Mouse (Mus musculus): Measurements from ENCODE around the gene Mrps26. TPM values are rescaled to one million over a fixed set of nuclear protein-coding genes. Genes with fewer than 3 reads are reported as not detected.
A peak's percentile ranks its signal among the peaks of the same experiment; 100 is the strongest.
"Not testable (repeated sequence)": the region's sequence is repeated elsewhere in the genome, so short reads cannot be mapped to it uniquely, and the experiment has no call there.

The Mrps26 gene
- polyA plus RNA-seq, 1 experiment from 2014 or later = 107 TPM

GRCm38 (mm10) chr2:130564983-130565382 is 1.4 kb downstream of the Mrps26 start:
- Histone ChIP-seq H3K4me3 (replicated peaks; ENCODE audit: low read length) (0 out of 2 replicates have a peak overlapping the region, but pooled peaks have one; percentile 95), H3K36me3 (replicated peaks; ENCODE audit: control insufficient read depth, insufficient read depth) (peaks cover 24% of the 10 kb centered on the region), H3K4me1 (replicated peaks; ENCODE audit: control insufficient read depth, insufficient read depth, low read length) (peaks cover 20% of the 10 kb centered on the region), H3K9ac (no peak overlapping the region), H3K9me3 (ENCODE audit: control insufficient read depth, low read length) (no peaks in the 10 kb centered on the region), H3K27ac (no peak overlapping the region), H3K4me2 (replicated peaks) (peak overlapping the region; percentile 88), H3K27me3 (ENCODE audit: control insufficient read depth, insufficient read depth, low read length) (no peaks in the 10 kb centered on the region)
- WGBS = 81% methylated on average over 8 of the region's 8 CpGs
- DNase-seq (ENCODE audit: low spot score) = no peak
- no peak for ATAC-seq (ENCODE audit: low FRiP score)

GRCm38 (mm10) chr2:130568921-130569320 is 5.4 kb downstream of the Mrps26 start:
- no peaks in the 10 kb centered on the region for H3K9me3 ChIP-seq (ENCODE audit: control insufficient read depth, low read length)
- DNase-seq (ENCODE audit: low spot score) (no peak), ATAC-seq (ENCODE audit: low FRiP score) (no peak)
- peaks cover 13% of the 10 kb centered on the region for H3K4me1 ChIP-seq (replicated peaks; ENCODE audit: control insufficient read depth, insufficient read depth, low read length)
- no peak overlapping the region for H3K9ac ChIP-seq
- no peak overlapping the region for H3K27ac ChIP-seq
- H3K4me3 ChIP-seq (replicated peaks; ENCODE audit: low read length) = no peak overlapping the region
- 82% methylated on average over 4 of the region's 4 CpGs for WGBS
- no peaks in the 10 kb centered on the region for H3K27me3 ChIP-seq (ENCODE audit: control insufficient read depth, insufficient read depth, low read length)
- no peak overlapping the region for H3K4me2 ChIP-seq (replicated peaks)
- H3K36me3 ChIP-seq (replicated peaks; ENCODE audit: control insufficient read depth, insufficient read depth) = peaks cover 24% of the 10 kb centered on the region

- no peak for DNase-seq (ENCODE audit: low spot score)
- H3K27ac ChIP-seq = no peak overlapping the region
- H3K36me3 ChIP-seq (replicated peaks; ENCODE audit: control insufficient read depth, insufficient read depth) = peaks cover 21% of the 10 kb centered on the region
- peaks cover 5% of the 10 kb centered on the region for H3K27me3 ChIP-seq (ENCODE audit: control insufficient read depth, insufficient read depth, low read length)
- peaks cover 4% of the 10 kb centered on the region for H3K4me1 ChIP-seq (replicated peaks; ENCODE audit: control insufficient read depth, insufficient read depth, low read length)
- H3K4me2 ChIP-seq (replicated peaks) = no peak overlapping the region
- H3K9me3 ChIP-seq (ENCODE audit: control insufficient read depth, low read length) = no peaks in the 10 kb centered on the region
- no peak overlapping the region for H3K9ac ChIP-seq
- no peak overlapping the region for H3K4me3 ChIP-seq (replicated peaks; ENCODE audit: low read length)
- no peak for ATAC-seq (ENCODE audit: low FRiP score)
Measured at GRCm38 (mm10) chr2:130569926-130570325, 6.4 kb downstream of the Mrps26 start.

GRCm38 (mm10) chr2:130574960-130575359 is 11.4 kb downstream of the Mrps26 start:
- WGBS = 81% methylated on average over 5 of the region's 5 CpGs
- H3K4me1 ChIP-seq (replicated peaks; ENCODE audit: control insufficient read depth, insufficient read depth, low read length) = 0 out of 2 replicates have a peak, but pooled peaks cover 4% of the 10 kb centered on the region
- H3K27me3 ChIP-seq (ENCODE audit: control insufficient read depth, insufficient read depth, low read length) = peaks cover 55% of the 10 kb centered on the region
- H3K9me3 ChIP-seq (ENCODE audit: control insufficient read depth, low read length) = no peaks in the 10 kb centered on the region
- DNase-seq (ENCODE audit: low spot score) (no peak), ATAC-seq (ENCODE audit: low FRiP score) (no peak)
- no peak overlapping the region for H3K4me2 ChIP-seq (replicated peaks)
- no peak overlapping the region for H3K9ac ChIP-seq
- H3K27ac ChIP-seq = no peak overlapping the region
- H3K4me3 ChIP-seq (replicated peaks; ENCODE audit: low read length) = no peak overlapping the region
- H3K36me3 ChIP-seq (replicated peaks; ENCODE audit: control insufficient read depth, insufficient read depth) = no peaks in the 10 kb centered on the region

- Histone ChIP-seq H3K4me3 (replicated peaks; ENCODE audit: low read length) (peak within 1 kb of the TSS; percentile 20), H3K27me3 (ENCODE audit: control insufficient read depth, insufficient read depth, low read length) (peaks cover 65% of the 10 kb centered on the region), H3K4me2 (replicated peaks) (peak within 1 kb of the TSS; percentile 42), H3K27ac (no peak within 1 kb of the TSS), H3K4me1 (replicated peaks; ENCODE audit: control insufficient read depth, insufficient read depth, low read length) (peaks cover 12% of the 10 kb centered on the region; the same call in 1 of the 2 replicates), H3K9ac (no peak within 1 kb of the TSS), H3K36me3 (replicated peaks; ENCODE audit: control insufficient read depth, insufficient read depth) (no peaks in the 10 kb centered on the region), H3K9me3 (ENCODE audit: control insufficient read depth, low read length) (no peaks in the 10 kb centered on the region)
- ATAC-seq (ENCODE audit: low FRiP score) (no peak), DNase-seq (ENCODE audit: low spot score) (no peak)
- 37% methylated on average over 9 of the region's 9 CpGs for WGBS
Measured at GRCm38 (mm10) chr2:130575873-130576272, 12.3 kb downstream of the Mrps26 start, which contains the start of gene Oxt. TSS of gene Oxt (plus strand) at chr2:130576173.

- H3K4me1 ChIP-seq (replicated peaks; ENCODE audit: control insufficient read depth, insufficient read depth, low read length) = peaks cover 13% of the 10 kb centered on the region; the same call in 1 of the 2 replicates
- DNase-seq (ENCODE audit: low spot score); H3K9ac ChIP-seq; H3K27ac ChIP-seq; H3K9me3 ChIP-seq (ENCODE audit: control insufficient read depth, low read length); ATAC-seq (ENCODE audit: low FRiP score); H3K36me3 ChIP-seq (replicated peaks; ENCODE audit: control insufficient read depth, insufficient read depth): not testable (repeated sequence)
- peak overlapping the region; percentile 20 for H3K4me3 ChIP-seq (replicated peaks; ENCODE audit: low read length)
- peaks cover 71% of the 10 kb centered on the region for H3K27me3 ChIP-seq (ENCODE audit: control insufficient read depth, insufficient read depth, low read length)
- H3K4me2 ChIP-seq (replicated peaks) = peak overlapping the region; percentile 42
- WGBS = 1% methylated on average over 28 of the region's 32 CpGs
Measured at GRCm38 (mm10) chr2:130576564-130576963, 13.0 kb downstream of the Mrps26 start.

- peaks cover 76% of the 10 kb centered on the region for H3K27me3 ChIP-seq (ENCODE audit: control insufficient read depth, insufficient read depth, low read length)
- peaks cover 13% of the 10 kb centered on the region; the same call in 1 of the 2 replicates for H3K4me1 ChIP-seq (replicated peaks; ENCODE audit: control insufficient read depth, insufficient read depth, low read length)
- 2% methylated on average over 9 of the region's 9 CpGs for WGBS
- ATAC-seq (ENCODE audit: low FRiP score) = no peak
- DNase-seq (ENCODE audit: low spot score) = no peak
- H3K9ac ChIP-seq = no peak overlapping the region
- H3K27ac ChIP-seq = no peak overlapping the region
- H3K9me3 ChIP-seq (ENCODE audit: control insufficient read depth, low read length) = no peaks in the 10 kb centered on the region
- no peaks in the 10 kb centered on the region for H3K36me3 ChIP-seq (replicated peaks; ENCODE audit: control insufficient read depth, insufficient read depth)
- peak overlapping the region; percentile 42; the same call in 1 of the 2 replicates for H3K4me2 ChIP-seq (replicated peaks)
- H3K4me3 ChIP-seq (replicated peaks; ENCODE audit: low read length) = peak overlapping the region; percentile 20
Measured at GRCm38 (mm10) chr2:130577021-130577420, 13.5 kb downstream of the Mrps26 start.

- Histone ChIP-seq H3K36me3 (replicated peaks; ENCODE audit: control insufficient read depth, insufficient read depth) (no peaks in the 10 kb centered on the region), H3K27me3 (ENCODE audit: control insufficient read depth, insufficient read depth, low read length) (peaks cover 82% of the 10 kb centered on the region), H3K27ac (no peak overlapping the region), H3K9me3 (ENCODE audit: control insufficient read depth, low read length) (no peaks in the 10 kb centered on the region), H3K4me3 (replicated peaks; ENCODE audit: low read length) (no peak overlapping the region), H3K9ac (no peak overlapping the region), H3K4me2 (replicated peaks) (no peak overlapping the region), H3K4me1 (replicated peaks; ENCODE audit: control insufficient read depth, insufficient read depth, low read length) (peaks cover 13% of the 10 kb centered on the region; the same call in 1 of the 2 replicates)
- 0 out of 2 replicates have a peak, but pooled peaks have one; percentile 21 for ATAC-seq (ENCODE audit: low FRiP score)
- no peak for DNase-seq (ENCODE audit: low spot score)
- 3% methylated on average over 12 of the region's 12 CpGs for WGBS
Measured at GRCm38 (mm10) chr2:130577632-130578031, 14.1 kb downstream of the Mrps26 start.

GRCm38 (mm10) chr2:130578148-130578547 is 14.6 kb downstream of the Mrps26 start:
- Histone ChIP-seq H3K9ac (no peak overlapping the region), H3K4me1 (replicated peaks; ENCODE audit: control insufficient read depth, insufficient read depth, low read length) (peaks cover 13% of the 10 kb centered on the region; the same call in 1 of the 2 replicates), H3K4me3 (replicated peaks; ENCODE audit: low read length) (no peak overlapping the region), H3K36me3 (replicated peaks; ENCODE audit: control insufficient read depth, insufficient read depth) (no peaks in the 10 kb centered on the region), H3K27me3 (ENCODE audit: control insufficient read depth, insufficient read depth, low read length) (peaks cover 87% of the 10 kb centered on the region), H3K27ac (no peak overlapping the region), H3K4me2 (replicated peaks) (no peak overlapping the region), H3K9me3 (ENCODE audit: control insufficient read depth, low read length) (no peaks in the 10 kb centered on the region)
- WGBS = 7% methylated on average over 10 of the region's 11 CpGs
- DNase-seq (ENCODE audit: low spot score) = no peak
- ATAC-seq (ENCODE audit: low FRiP score) = no peak

Data from hindbrain, embryonic 14.5 days (tissue).